Mouse (Mus musculus): ENCODE data around the gene Polr2e. TPM values are rescaled to one million over a fixed set of nuclear protein-coding genes. Genes with fewer than 3 reads are reported as not detected.
"Not testable (repeated sequence)": the region's sequence is repeated elsewhere in the genome, so short reads cannot be mapped to it uniquely, and the experiment has no call there.

Gene Polr2e
- total RNA-seq, 2 experiments from 2014 or later: 79.0 to 79.1 TPM

- no peak for DNase-seq
- intact Hi-C loops (cut with DNase I): no loop called here
These were observed 18.2 kb upstream of the Polr2e start for GRCm38 (mm10) chr10:80057683-80058326.

- intact Hi-C loops (cut with DNase I): no loop called here
- no peak for DNase-seq
These were observed 17.5 kb upstream of the Polr2e start for GRCm38 (mm10) chr10:80056976-80057682.

GRCm38 (mm10) chr10:80056506-80056905 lies 16.9 kb upstream of the Polr2e start:
- intact Hi-C loops (cut with DNase I): no loop called here
- no peak for DNase-seq

GRCm38 (mm10) chr10:80055891-80056290 lies 16.3 kb upstream of the Polr2e start:
- intact Hi-C loops (cut with DNase I): loop anchor here (2.0 kb wide), 1 partner anchor 59 kb away; the partner anchor contains the start of gene Stk11
- DNase-seq: no peak

GRCm38 (mm10) chr10:80055364-80055763 lies 15.8 kb upstream of the Polr2e start:
- no peak for DNase-seq
- intact Hi-C loops (cut with DNase I): loop anchor here (2.0 kb wide), 1 partner anchor 59 kb away; the partner anchor contains the start of gene Stk11

- not testable (repeated sequence) for DNase-seq
- intact Hi-C loops (cut with DNase I): loop anchor here (2.0 to 5.0 kb wide), 2 partner anchors 60 to 68 kb away; partner anchors contain the start of genes Cnn2 and Stk11
These were observed 15.3 kb upstream of the Polr2e start for GRCm38 (mm10) chr10:80054911-80055310.

GRCm38 (mm10) chr10:80053831-80054815 lies 14.5 kb upstream of the Polr2e start:
- intact Hi-C loops (cut with DNase I): loop anchor here (2.0 to 5.0 kb wide), 2 partner anchors 61 to 67 kb away; partner anchors contain the start of genes Cnn2 and Stk11
- peak; percentile 83 for DNase-seq

- DNase-seq: peak; percentile 100
- intact Hi-C loops (cut with DNase I): loop anchor here (5.0 kb wide), 1 partner anchor 66 kb away; the partner anchor contains the start of gene Cnn2
These were observed 13.7 kb upstream of the Polr2e start for GRCm38 (mm10) chr10:80053259-80053780.

- intact Hi-C loops (cut with DNase I): loop anchor here (5.0 kb wide), 1 partner anchor 65 kb away; the partner anchor contains the start of gene Cnn2
These were observed 12.8 kb upstream of the Polr2e start for GRCm38 (mm10) chr10:80052374-80052764.

GRCm38 (mm10) chr10:80051618-80052373 lies 12.2 kb upstream of the Polr2e start:
- intact Hi-C loops (cut with DNase I): loop anchor here (5.0 kb wide), 1 partner anchor 64 kb away; the partner anchor contains the start of gene Cnn2
- peak; percentile 71 to 73 for DNase-seq

More at GRCm38 (mm10) chr10:80052374-80052764, 12.8 kb upstream of the Polr2e start:
- no peak for DNase-seq

- no peak for DNase-seq
- intact Hi-C loops (cut with DNase I): loop anchor here (5.0 kb wide), 1 partner anchor 64 kb away; the partner anchor contains the start of gene Cnn2
These were observed 11.5 kb upstream of the Polr2e start for GRCm38 (mm10) chr10:80050885-80051617.

GRCm38 (mm10) chr10:80050244-80050643 lies 10.6 kb upstream of the Polr2e start:
- intact Hi-C loops (cut with DNase I): loop anchor here (5.0 kb wide), 1 partner anchor 63 kb away; the partner anchor contains the start of gene Cnn2
- no peak for DNase-seq

GRCm38 (mm10) chr10:80048834-80049233 lies 9.2 kb upstream of the Polr2e start:
- intact Hi-C loops (cut with DNase I): no loop called here
- DNase-seq: no peak

GRCm38 (mm10) chr10:80048396-80048795 lies 8.8 kb upstream of the Polr2e start:
- no peak for DNase-seq
- intact Hi-C loops (cut with DNase I): no loop called here

GRCm38 (mm10) chr10:80047041-80047565 lies 7.5 kb upstream of the Polr2e start, which contains the start of gene Gpx4:
TSS of gene Gpx4 (plus strand) at chr10:80047166.
- intact Hi-C loops (cut with DNase I): no loop called here
- no peak for DNase-seq

GRCm38 (mm10) chr10:80045766-80046165 lies 6.2 kb upstream of the Polr2e start:
- DNase-seq: no peak

GRCm38 (mm10) chr10:80045364-80045763 lies 5.8 kb upstream of the Polr2e start:
- DNase-seq; intact Hi-C loops (cut with DNase I): not testable (repeated sequence)

More at GRCm38 (mm10) chr10:80045766-80046165, 6.2 kb upstream of the Polr2e start:
- intact Hi-C loops (cut with DNase I): no loop called here

GRCm38 (mm10) chr10:80044087-80044486 lies 4.5 kb upstream of the Polr2e start:
- DNase-seq: no peak
- intact Hi-C loops (cut with DNase I): no loop called here
